Mouse (Mus musculus) CD8-positive naive resting alpha-beta T cell, adult 2 months (primary cell): ENCODE measurements around the gene Slc35d3.
A peak's percentile ranks its signal among the peaks of the same experiment; 100 is the strongest.

Experiments used
- DNase-seq, 2 experiments: peaks; one replicate each; pipeline ENCODE4 v3.0.0; 2022; ENCODE audit warnings: low read depth in 2 of 2, low spot score in 2 of 2

Slc35d3 gene

GRCm38 (mm10) chr10:19835887-19836710 is 15.2 kb downstream of the Slc35d3 start:
- DNase-seq, result no peak

- DNase-seq, result no peak
Observed at GRCm38 (mm10) chr10:19834222-19834621, 17.0 kb downstream of the Slc35d3 start.

GRCm38 (mm10) chr10:19831072-19831849 is 20.0 kb downstream of the Slc35d3 start:
- no peak for DNase-seq

- DNase-seq, result no peak
Observed at GRCm38 (mm10) chr10:19820986-19821385, 30.3 kb downstream of the Slc35d3 start.

GRCm38 (mm10) chr10:19818723-19819355 is 32.4 kb downstream of the Slc35d3 start:
- no peak for DNase-seq

GRCm38 (mm10) chr10:19815371-19815770 is 35.9 kb downstream of the Slc35d3 start:
- DNase-seq, result no peak

- peak in 1 of 2 experiments; percentile 6 for DNase-seq
Observed at GRCm38 (mm10) chr10:19811436-19812172, 39.7 kb downstream of the Slc35d3 start.

- no peak for DNase-seq
Observed at GRCm38 (mm10) chr10:19804763-19805162, 46.5 kb downstream of the Slc35d3 start.

- no peak for DNase-seq
Observed at GRCm38 (mm10) chr10:19802958-19803357, 48.3 kb downstream of the Slc35d3 start.
